Mouse (Mus musculus) E14TG2a.4 (cell line): ENCODE measurements around the gene Tenm4.

Experiments
- CTCF ChIP-seq: conservative IDR thresholded peaks from 2 replicates; pipeline ENCODE4 v1.5.1; 2014; ENCODE audit warnings: low read length
- NANOG ChIP-seq: IDR thresholded peaks from 2 replicates; pipeline ENCODE4 v1.6.1; 2014; ENCODE audit warnings: borderline replicate concordance, low read length, mixed read lengths
- POU5F1 ChIP-seq: IDR thresholded peaks from 2 replicates; pipeline ENCODE4 v1.6.1; 2014; ENCODE audit warnings: low read length, borderline replicate concordance

DNA sequence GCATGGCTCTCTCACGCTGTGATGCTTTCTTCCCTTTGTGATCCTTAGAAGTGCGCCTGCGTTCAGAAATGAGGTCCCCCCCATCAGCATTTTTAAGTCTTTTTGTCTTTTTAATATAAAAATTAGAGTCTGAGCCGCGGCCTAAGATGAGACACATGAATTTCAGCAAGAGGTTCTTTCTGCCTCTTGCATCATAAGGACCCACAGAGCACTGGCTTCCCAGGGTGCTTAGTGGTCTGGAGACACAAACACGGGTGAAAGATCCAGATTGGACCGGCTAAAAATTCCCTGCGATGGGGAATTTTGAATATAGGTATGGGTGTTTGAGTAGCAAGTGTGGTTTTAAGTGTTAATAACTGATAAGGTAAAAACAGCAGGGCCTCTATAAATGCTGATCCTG is 5.7 kb downstream of the Tenm4 start:
- TF ChIP-seq NANOG (no peak), CTCF (no peak), POU5F1 (no peak)
